In genomic region chr1:70855912-70856311, GRCm38 (mm10) we compare ENCODE assay signal across 27 mouse cellular contexts.
DNase-seq lines count a peak whose midpoint lies in the region; ATAC-seq and TF ChIP-seq lines count a peak whose summit lies in the region.
"Had no signal": no experiment of that assay in that cellular context is flagged by ENCODE, and none has a peak within 500 bp of the region (broad histone marks: within the 10 kb centered on the region; RNA-seq: fewer than 3 reads in every experiment).

No protein-coding gene starts in this region.

- TF ChIP-seq CTCF in kidney, adult 2 months (conservative IDR thresholded peaks at IDR 0.05; ENCODE audit: insufficient read depth, insufficient read length, low read depth, low read length) = no peak

- no peaks in the 10 kb centered on the region for H3K27me3 ChIP-seq in hindbrain, embryonic 16.5 days (replicated peaks; ENCODE audit: control insufficient read depth, insufficient read depth, low read length)
- no peaks in the 10 kb centered on the region for H3K27me3 ChIP-seq in hindbrain, embryonic 11.5 days (ENCODE audit: control insufficient read depth, insufficient read depth, low read length)
- H3K27me3 ChIP-seq in kidney, adult 2 months (replicated peaks; ENCODE audit: control insufficient read depth, insufficient read depth, low read length) = no peaks in the 10 kb centered on the region
- H3K27me3 ChIP-seq: heart, embryonic 15.5 days; hindbrain, embryonic 13.5 days; lung, embryonic 15.5 days; megakaryocyte, embryonic 14.5 days; midbrain, embryonic 13.5 days had no signal

- no peaks in the 10 kb centered on the region for H3K9me3 ChIP-seq in hindbrain, embryonic 16.5 days (ENCODE audit: control insufficient read depth, low read length)
- no peaks in the 10 kb centered on the region for H3K9me3 ChIP-seq in hindbrain, embryonic 11.5 days (ENCODE audit: control insufficient read depth, low read length)
- H3K9me3 ChIP-seq: heart, embryonic 15.5 days; hindbrain, embryonic 13.5 days; lung, embryonic 15.5 days; midbrain, embryonic 13.5 days had no signal

- peak overlapping the region; percentile 18; the same call in 1 of the 2 replicates for H3K27ac ChIP-seq in hindbrain, embryonic 16.5 days (ENCODE audit: low read depth, low read length)
- no peak overlapping the region for H3K27ac ChIP-seq in hindbrain, embryonic 11.5 days (ENCODE audit: low read depth, low read length)
- no peak overlapping the region for H3K27ac ChIP-seq in kidney, adult 2 months (ENCODE audit: insufficient read depth, low read depth, low read length)
- H3K27ac ChIP-seq: heart, embryonic 15.5 days; hindbrain, embryonic 13.5 days; layer of hippocampus, adult 2 months; lung, embryonic 15.5 days; midbrain, embryonic 13.5 days; stomach, postnatal 0 days had no signal

- 61% methylated on average over 5 of the region's 5 CpGs for WGBS in hindbrain, embryonic 16.5 days
- WGBS in hindbrain, embryonic 11.5 days = 83% methylated on average over 5 of the region's 5 CpGs
- WGBS in kidney, adult 2 months = 71% methylated on average over 5 of the region's 5 CpGs

- no peaks in the 10 kb centered on the region for H3K36me3 ChIP-seq in hindbrain, embryonic 16.5 days (ENCODE audit: control insufficient read depth, insufficient read depth, low read length)
- no peaks in the 10 kb centered on the region for H3K36me3 ChIP-seq in hindbrain, embryonic 11.5 days (ENCODE audit: control insufficient read depth, insufficient read depth, low read length)
- H3K36me3 ChIP-seq in kidney, adult 2 months (ENCODE audit: control insufficient read depth, insufficient read depth, low read length) = no peaks in the 10 kb centered on the region
- H3K36me3 ChIP-seq: heart, embryonic 15.5 days; hindbrain, embryonic 13.5 days; lung, embryonic 15.5 days; midbrain, embryonic 13.5 days had no signal

- no peak for DNase-seq in cerebellum, adult 11-12 months
- no peak for DNase-seq in hindbrain, embryonic 11.5 days (ENCODE audit: low spot score)
- DNase-seq in brain, adult 2 months (ENCODE audit: low read depth, low spot score) = peak; percentile 24
- no peak for DNase-seq in kidney, adult 2 months
- no peak for DNase-seq in kidney, adult 18-20 months
- DNase-seq: adrenal gland, postnatal 14 days; cerebellum, adult 8-10 months; cerebellum, postnatal 25 days; kidney, adult 11 months; kidney, postnatal 36 days; right cerebral cortex, postnatal 25 days; spleen, adult 18-20 months; thymus, adult 18-20 months; thymus, postnatal 25 days had no signal

- 0 out of 2 replicates have a peak, but pooled peaks have one; percentile 38 for ATAC-seq in cerebellum, adult (ENCODE audit: insufficient number of reproducible peaks, low FRiP score, low TSS enrichment)
- ATAC-seq in hindbrain, embryonic 16.5 days = no peak
- no peak for ATAC-seq in hindbrain, embryonic 11.5 days (ENCODE audit: low FRiP score)
- peak; percentile 84 for ATAC-seq in granulocyte monocyte progenitor cell, adult 5-6 weeks (replicated peaks; ENCODE audit: poor library complexity, severe bottlenecking)
- ATAC-seq: inflammation-experienced regulatory T-cells, adult 6 months; midbrain, embryonic 13.5 days; Patski had no signal

- H3K9ac ChIP-seq in hindbrain, embryonic 16.5 days (ENCODE audit: low read depth, low read length) = no peak overlapping the region
- no peak overlapping the region for H3K9ac ChIP-seq in hindbrain, embryonic 11.5 days (ENCODE audit: low read depth, low read length)
- H3K9ac ChIP-seq: heart, embryonic 15.5 days; hindbrain, embryonic 13.5 days; lung, embryonic 15.5 days; midbrain, embryonic 13.5 days had no signal

- H3K4me3 ChIP-seq in hindbrain, embryonic 16.5 days (ENCODE audit: low read length) = no peak overlapping the region
- no peak overlapping the region for H3K4me3 ChIP-seq in hindbrain, embryonic 11.5 days (ENCODE audit: low read depth, low read length)
- no peak overlapping the region for H3K4me3 ChIP-seq in kidney, adult 2 months (ENCODE audit: insufficient read depth, low read depth, low read length)
- H3K4me3 ChIP-seq: heart, embryonic 15.5 days; hindbrain, embryonic 13.5 days; layer of hippocampus, adult 2 months; lung, embryonic 15.5 days; megakaryocyte, embryonic 14.5 days; midbrain, embryonic 13.5 days had no signal

- H3K4me2 ChIP-seq in hindbrain, embryonic 16.5 days (ENCODE audit: low read length) = no peak overlapping the region
- no peak overlapping the region for H3K4me2 ChIP-seq in hindbrain, embryonic 11.5 days (replicated peaks; ENCODE audit: low read depth, low read length)
- H3K4me2 ChIP-seq: heart, embryonic 15.5 days; hindbrain, embryonic 13.5 days; liver, embryonic 11.5 days; lung, embryonic 15.5 days; midbrain, embryonic 13.5 days had no signal

- H3K4me1 ChIP-seq in hindbrain, embryonic 16.5 days (ENCODE audit: control insufficient read depth, insufficient read depth, low read depth, low read length) = peaks cover 5% of the 10 kb centered on the region; the same call in 1 of the 2 replicates
- H3K4me1 ChIP-seq in hindbrain, embryonic 11.5 days (replicated peaks; ENCODE audit: control insufficient read depth, insufficient read depth, low read length) = no peaks in the 10 kb centered on the region
- H3K4me1 ChIP-seq in kidney, adult 2 months (ENCODE audit: control insufficient read depth, insufficient read depth, low read length) = no peaks in the 10 kb centered on the region
- H3K4me1 ChIP-seq: lung, embryonic 15.5 days; megakaryocyte, embryonic 14.5 days had no signal

- TF ChIP-seq POLR2A in kidney, adult 2 months (IDR thresholded peaks at IDR 0.05; ENCODE audit: low read depth, low read length) = no peak

Comparison
In these comparisons a context has a peak if more than half of its experiments do, and no peak if none do; other contexts are left out.
1. ATAC-seq: peak in cerebellum, adult (single experiment) and granulocyte monocyte progenitor cell, adult 5-6 weeks (single experiment); none in hindbrain, embryonic 16.5 days (single experiment) and hindbrain, embryonic 11.5 days (single experiment).